Mouse (Mus musculus) embryonic facial prominence, embryonic 11.5 days (tissue): ENCODE measurements around the gene Phkb. TPM values are rescaled to one million over a fixed set of nuclear protein-coding genes. Genes with fewer than 3 reads are reported as not detected.

Experiments used
- ATAC-seq: fragments of 200-750 bp; cut with Nextera tagmentation; replicated peaks from 2 replicates; pipeline ENCODE4 v1.8.0; 2017; ENCODE audit warnings: low read depth; ENCODE audit not compliant: insufficient number of reproducible peaks, low FRiP score, low TSS enrichment
- DNase-seq: peaks from one replicate; pipeline ENCODE4 v3.0.0-alpha.2; 2015; ENCODE audit warnings: low spot score
- H3K27ac ChIP-seq: fragments of 300-500 bp; sonication (generic); replicated peaks from 2 replicates; pipeline ENCODE4 v1.5.1; 2014; ENCODE audit warnings: mild to moderate bottlenecking, low read depth, low read length, control low read depth
- H3K27me3 ChIP-seq: fragments of 300-500 bp; sonication (generic); 2 replicates; pipeline ENCODE4 v1.6.1; 2014; ENCODE audit warnings: mild to moderate bottlenecking, low read length, moderate library complexity, mixed read lengths; ENCODE audit not compliant: control insufficient read depth, insufficient read depth
- H3K36me3 ChIP-seq: fragments of 300-500 bp; sonication (generic); replicated peaks from 2 replicates; pipeline ENCODE4 v1.6.1; 2014; ENCODE audit warnings: low read depth, mild to moderate bottlenecking, low read length, moderate library complexity, mixed read lengths; ENCODE audit not compliant: control insufficient read depth, insufficient read depth
- H3K4me1 ChIP-seq: fragments of 300-500 bp; sonication (generic); 2 replicates; pipeline ENCODE4 v1.6.1; 2014; ENCODE audit warnings: low read length, mixed read lengths; ENCODE audit not compliant: control insufficient read depth, insufficient read depth
- H3K4me2 ChIP-seq: fragments of 300-500 bp; sonication (generic); 2 replicates; pipeline ENCODE4 v1.6.1; 2014; ENCODE audit warnings: low read depth, mild to moderate bottlenecking, control low read depth, low read length, moderate library complexity
- H3K4me3 ChIP-seq: fragments of 300-500 bp; sonication (generic); 2 replicates; pipeline ENCODE4 v1.5.1; 2014; ENCODE audit warnings: low read depth, low read length, control low read depth
- H3K9ac ChIP-seq: fragments of 300-500 bp; sonication (generic); replicated peaks from 2 replicates; pipeline ENCODE4 v1.6.1; 2014; ENCODE audit warnings: mild to moderate bottlenecking, control low read depth, low read length
- H3K9me3 ChIP-seq: fragments of 300-500 bp; sonication (generic); replicated peaks from 2 replicates; pipeline ENCODE4 v1.6.1; 2016; ENCODE audit warnings: mild to moderate bottlenecking, low read length, inconsistent platforms, mixed read lengths; ENCODE audit not compliant: control insufficient read depth
- WGBS: fragments of 180-500 bp; shearing (Covaris S2); extraction: QIAGEN DNeasy Blood & Tissue Kit; methylation state at CpG from one replicate; pipeline ENCODE4 v1.1.7; 2014; 5-methylcytosine and 5-hydroxymethylcytosine counted together
- polyA plus RNA-seq: library from polyadenylated mRNA; unstranded; fragments of >200 nt; fragmentation: Nextera tagmentation; extraction: Ambion mirVana; gene quantifications from 2 replicates; pipeline ENCODE4 v1.2.1, GENCODE M21; 2014

Phkb gene
- polyA plus RNA-seq, 1 experiment from 2014 or later = 50.6 TPM

GRCm38 (mm10) chr8:86063411-86063810 lies 222.7 kb downstream of the Phkb start:
- H3K4me1 ChIP-seq = no peaks in the 10 kb centered on the region
- no peak for DNase-seq
- H3K27ac ChIP-seq = no peak overlapping the region
- H3K9ac ChIP-seq = no peak overlapping the region
- no peaks in the 10 kb centered on the region for H3K36me3 ChIP-seq
- no peak for ATAC-seq
- H3K4me3 ChIP-seq = no peak overlapping the region
- H3K4me2 ChIP-seq = no peak overlapping the region
- no peaks in the 10 kb centered on the region for H3K9me3 ChIP-seq
- WGBS = 89% methylated on average over 2 of the region's 2 CpGs
- no peaks in the 10 kb centered on the region for H3K27me3 ChIP-seq

- Histone ChIP-seq H3K9ac (no peak overlapping the region), H3K27me3 (no peaks in the 10 kb centered on the region), H3K27ac (no peak overlapping the region), H3K36me3 (no peaks in the 10 kb centered on the region), H3K4me2 (no peak overlapping the region), H3K4me3 (no peak overlapping the region), H3K9me3 (no peaks in the 10 kb centered on the region), H3K4me1 (no peaks in the 10 kb centered on the region)
- WGBS = 93% methylated on average over 1 of the region's 1 CpGs
- ATAC-seq (no peak), DNase-seq (no peak)
Observed at GRCm38 (mm10) chr8:86079433-86079832, 238.7 kb downstream of the Phkb start.

GRCm38 (mm10) chr8:86083346-86083745 lies 242.6 kb downstream of the Phkb start:
- H3K27me3 ChIP-seq = no peaks in the 10 kb centered on the region
- no peaks in the 10 kb centered on the region for H3K4me1 ChIP-seq
- WGBS = 61% methylated on average over 4 of the region's 4 CpGs
- H3K9me3 ChIP-seq = no peaks in the 10 kb centered on the region
- ATAC-seq (no peak), DNase-seq (no peak)
- H3K27ac ChIP-seq = no peak overlapping the region
- no peak overlapping the region for H3K4me2 ChIP-seq
- H3K4me3 ChIP-seq = no peak overlapping the region
- no peaks in the 10 kb centered on the region for H3K36me3 ChIP-seq
- no peak overlapping the region for H3K9ac ChIP-seq

GRCm38 (mm10) chr8:86086791-86087190 lies 246.0 kb downstream of the Phkb start:
- Histone ChIP-seq H3K4me3 (no peak overlapping the region), H3K4me2 (no peak overlapping the region), H3K4me1 (no peaks in the 10 kb centered on the region), H3K36me3 (no peaks in the 10 kb centered on the region), H3K9me3 (no peaks in the 10 kb centered on the region), H3K27me3 (no peaks in the 10 kb centered on the region), H3K27ac (no peak overlapping the region), H3K9ac (no peak overlapping the region)
- ATAC-seq (no peak), DNase-seq (no peak)
- WGBS = 95% methylated on average over 2 of the region's 2 CpGs

GRCm38 (mm10) chr8:86087468-86087867 lies 246.7 kb downstream of the Phkb start:
- no peak for ATAC-seq
- no peak overlapping the region for H3K4me2 ChIP-seq
- no peak overlapping the region for H3K9ac ChIP-seq
- 92% methylated on average over 1 of the region's 1 CpGs for WGBS
- no peaks in the 10 kb centered on the region for H3K9me3 ChIP-seq
- no peaks in the 10 kb centered on the region for H3K27me3 ChIP-seq
- H3K36me3 ChIP-seq = no peaks in the 10 kb centered on the region
- H3K4me3 ChIP-seq = no peak overlapping the region
- no peak overlapping the region for H3K27ac ChIP-seq
- no peak for DNase-seq
- H3K4me1 ChIP-seq = no peaks in the 10 kb centered on the region

- Histone ChIP-seq H3K27ac (no peak overlapping the region), H3K9ac (no peak overlapping the region), H3K9me3 (no peaks in the 10 kb centered on the region), H3K4me3 (no peak overlapping the region), H3K4me1 (no peaks in the 10 kb centered on the region), H3K36me3 (no peaks in the 10 kb centered on the region), H3K4me2 (no peak overlapping the region), H3K27me3 (no peaks in the 10 kb centered on the region)
- DNase-seq = no peak
- no peak for ATAC-seq
- WGBS = 84% methylated on average over 10 of the region's 10 CpGs
Observed at GRCm38 (mm10) chr8:86090666-86091065, 249.9 kb downstream of the Phkb start.

Other genes with a start within 250 kb of the Phkb start
- gene Neto2, start 140.0 kb upstream of the Phkb start, polyA plus RNA-seq = 21.3 and 24.8 TPM in 2 replicates
- gene Itfg1, start within 50 bp of the Phkb start, polyA plus RNA-seq = 87.3 and 87.4 TPM in 2 replicates